Mouse (Mus musculus) cerebellum, adult 2 months (tissue): ENCODE measurements around the gene Gga3.

Source experiments
- CTCF ChIP-seq: fragments of 200-500 bp; IDR thresholded peaks from 2 replicates; pipeline ENCODE4 v1.5.1; 2011; ENCODE audit warnings: low read depth, mild to moderate bottlenecking, control low read depth, low read length, moderate library complexity, borderline replicate concordance; ENCODE audit not compliant: insufficient read depth
- POLR2A ChIP-seq: fragments of 200-500 bp; IDR thresholded peaks from 2 replicates; pipeline ENCODE4 v1.6.1; 2011; ENCODE audit warnings: low read length, control low read depth, borderline replicate concordance; ENCODE audit not compliant: insufficient read depth

- TF ChIP-seq CTCF, result no peak
- TF ChIP-seq POLR2A, result no peak
Observed at GRCm38 (mm10) chr11:115641664-115642036, 37.8 kb upstream of the Gga3 start.
